In the genomic region with DNA sequence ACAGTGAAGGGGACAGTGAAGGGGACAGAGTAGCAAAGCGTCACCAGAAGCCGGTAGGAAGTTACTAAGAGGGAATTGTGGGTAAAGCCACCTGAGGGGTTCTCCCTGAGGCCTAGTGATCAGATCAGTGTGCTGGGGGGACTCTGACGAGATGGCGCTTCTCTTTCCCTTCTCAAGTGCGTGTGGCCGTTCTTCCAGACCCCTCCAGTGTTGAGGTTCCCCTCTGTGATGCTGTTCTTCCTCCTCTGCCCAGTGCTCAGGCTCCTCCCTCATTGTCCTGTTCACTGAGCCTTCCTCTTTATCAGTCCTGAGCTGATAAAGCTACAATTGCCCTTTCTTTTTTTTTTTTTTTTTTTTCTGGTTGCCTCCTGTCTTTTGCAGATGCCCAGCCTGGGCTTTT, we compare ENCODE assay signal across 22 mouse cellular contexts. TPM values are rescaled to one million over a fixed set of nuclear protein-coding genes. Genes with fewer than 3 reads are reported as not detected.
DNase-seq lines count a peak whose midpoint lies in the region; ATAC-seq and TF ChIP-seq lines count a peak whose summit lies in the region.
"Had no signal": no experiment of that assay in that cellular context is flagged by ENCODE, and none has a peak within 500 bp of the region (broad histone marks: within the 10 kb centered on the region; RNA-seq: fewer than 3 reads in every experiment).

No protein-coding gene starts in this region.

- H3K9me3 ChIP-seq in liver, embryonic 12.5 days (replicated peaks): no peaks in the 10 kb centered on the region
- no peaks in the 10 kb centered on the region for H3K9me3 ChIP-seq in G1E (replicated peaks)
- H3K9me3 ChIP-seq in liver, embryonic 14.5 days (ENCODE audit: control insufficient read depth, low read length): no peaks in the 10 kb centered on the region
- H3K9me3 ChIP-seq: embryonic facial prominence, embryonic 13.5 days; limb, embryonic 10.5 days; midbrain, embryonic 12.5 days had no signal

- H3K4me2 ChIP-seq in liver, embryonic 12.5 days: peak overlapping the region; percentile 86
- H3K4me2 ChIP-seq in liver, embryonic 14.5 days (ENCODE audit: low read depth): 0 out of 2 replicates have a peak overlapping the region, but pooled peaks have one; percentile 11

- 24% methylated on average over 6 of the region's 6 CpGs for WGBS in liver, embryonic 12.5 days (ENCODE audit: insufficient replicate concordance)
- 50% methylated on average over 6 of the region's 6 CpGs for WGBS in liver, embryonic 14.5 days (ENCODE audit: insufficient replicate concordance)

- no peak overlapping the region for H3K4me3 ChIP-seq in liver, embryonic 12.5 days
- peak overlapping the region; percentile 48; the same call in 1 of the 2 replicates for H3K4me3 ChIP-seq in G1E (ENCODE audit: low read depth, low read length)
- no peak overlapping the region for H3K4me3 ChIP-seq in liver, embryonic 14.5 days (ENCODE audit: insufficient read depth in 1 of 2, low read depth in 2 of 2, low read length in 2 of 2)
- H3K4me3 ChIP-seq: gastrocnemius, adult 2 months; midbrain, embryonic 12.5 days had no signal

- TF ChIP-seq CTCF in G1E (IDR thresholded peaks at IDR 0.05; ENCODE audit: low read depth, low read length): no peak
- no peak for TF ChIP-seq CTCF in liver, embryonic 14.5 days (IDR thresholded peaks at IDR 0.05; ENCODE audit: low read depth)

- DNase-seq in liver: no peak
- peak; percentile 11 for DNase-seq in A20 (ENCODE audit: low read depth, low spot score)
- peak; percentile 8 for DNase-seq in G1E (ENCODE audit: low spot score)
- no peak for DNase-seq in liver, embryonic 14.5 days (ENCODE audit: low read depth in 3 of 3, low spot score in 3 of 3)
- no peak for DNase-seq in layer of hippocampus, adult 8-10 months (ENCODE audit: low spot score in 2 of 2)
- DNase-seq in natural killer cell, adult 2 months (ENCODE audit: low spot score in 2 of 2): no peak
- DNase-seq in thymus, postnatal 36 days: no peak
- DNase-seq: adrenal gland, adult 2 months; cerebellum, adult 11-12 months; cerebellum, postnatal 14 days; gastrocnemius, adult 2 months; heart, postnatal 10 days; kidney, postnatal 36 days; layer of hippocampus, adult 9-11 months; lung, postnatal 14 days; thymus, postnatal 25 days had no signal

- peak overlapping the region; percentile 23; the same call in 1 of the 2 replicates for H3K9ac ChIP-seq in liver, embryonic 12.5 days
- no peak overlapping the region for H3K9ac ChIP-seq in liver, embryonic 14.5 days (replicated peaks)
- H3K9ac ChIP-seq: embryonic facial prominence, embryonic 13.5 days; midbrain, embryonic 12.5 days had no signal

- H3K4me1 ChIP-seq in liver, embryonic 12.5 days: peaks cover 37% of the 10 kb centered on the region
- H3K4me1 ChIP-seq in G1E (ENCODE audit: insufficient read depth, low read depth, low read length): peaks cover 27% of the 10 kb centered on the region
- H3K4me1 ChIP-seq in liver, embryonic 14.5 days (replicated peaks; ENCODE audit: control insufficient read depth in 2 of 2, insufficient read depth in 2 of 2, low read length in 1 of 2): peaks cover 10 to 15% of the 10 kb centered on the region in 2 experiments

- ATAC-seq in liver, embryonic 12.5 days: no peak
- ATAC-seq in G1E (ENCODE audit: extremely low read depth, insufficient number of reproducible peaks, low FRiP score, poor library complexity, severe bottlenecking): no peak
- no peak for ATAC-seq in liver, embryonic 14.5 days (ENCODE audit: insufficient read depth)
- ATAC-seq: inflammation-experienced regulatory T-cells, adult 6 months had no signal

- H3K27me3 ChIP-seq in liver, embryonic 12.5 days (replicated peaks): no peaks in the 10 kb centered on the region
- no peaks in the 10 kb centered on the region for H3K27me3 ChIP-seq in G1E (ENCODE audit: insufficient read depth, low read length)
- no peaks in the 10 kb centered on the region for H3K27me3 ChIP-seq in liver, embryonic 14.5 days (ENCODE audit: control insufficient read depth, insufficient read depth, low read length)
- H3K27me3 ChIP-seq: embryonic facial prominence, embryonic 13.5 days; midbrain, embryonic 12.5 days had no signal

- no peak for TF ChIP-seq EP300 in liver, embryonic 14.5 days (IDR thresholded peaks at IDR 0.05; ENCODE audit: low read depth)

- H3K36me3 ChIP-seq in liver, embryonic 12.5 days: peaks cover 32% of the 10 kb centered on the region
- peaks cover 50% of the 10 kb centered on the region for H3K36me3 ChIP-seq in G1E (replicated peaks)
- H3K36me3 ChIP-seq in liver, embryonic 14.5 days (replicated peaks; ENCODE audit: control insufficient read depth, insufficient read depth, low read depth): no peaks in the 10 kb centered on the region; the same call in 1 of the 2 replicates

- 0 out of 2 replicates have a peak overlapping the region, but pooled peaks have one; percentile 80 for H3K27ac ChIP-seq in liver, embryonic 12.5 days
- no peak overlapping the region for H3K27ac ChIP-seq in liver, embryonic 14.5 days
- H3K27ac ChIP-seq: embryonic facial prominence, embryonic 13.5 days; gastrocnemius, adult 2 months; limb, embryonic 10.5 days; midbrain, embryonic 12.5 days; stomach, postnatal 0 days had no signal

RNA-seq across cellular contexts. Expression of gene Vps35l, which starts 2.3 kb away (rescaled TPM):
- polyA plus RNA-seq in liver, embryonic 12.5 days (2016; fragmentation: Nextera tagmentation; extraction: Ambion mirVana): 45.7 and 49.6 TPM in 2 replicates
- total RNA-seq in G1E (2014; fragmentation: Nextera tagmentation) (47.6 and 76.5 TPM in 2 replicates), G1E (2017) (75.6 and 77.1 TPM in 2 replicates)
- polyA plus RNA-seq in G1E (2012): 10.4 and 30.1 TPM in 2 replicates
- polyA plus RNA-seq in liver, embryonic 14.5 days (2012; rRNA removed): 26.1 and 31.1 TPM in 2 replicates
- 32.0 and 33.2 TPM in 2 replicates for polyA plus RNA-seq in liver, embryonic 14.5 days (2014; fragmentation: Nextera tagmentation; extraction: Ambion mirVana)
- 10 to 100 TPM; 61.8 to 73.0 (median 69.1) TPM for total RNA-seq in layer of hippocampus, adult 8-10 months (2022)

RNA-seq across cellular contexts. Expression of gene Ccp110, which starts 29.9 kb away (rescaled TPM):
- polyA plus RNA-seq in liver, embryonic 12.5 days (2016; fragmentation: Nextera tagmentation; extraction: Ambion mirVana): 10.4 and 10.8 TPM in 2 replicates
- total RNA-seq in G1E (2014; fragmentation: Nextera tagmentation) (22.7 and 23.7 TPM in 2 replicates), G1E (2017) (19.4 and 25.5 TPM in 2 replicates)
- 0.91 and 0.99 TPM in 2 replicates for polyA plus RNA-seq in G1E (2012)
- polyA plus RNA-seq in liver, embryonic 14.5 days (2012; rRNA removed): 8.6 and 13.8 TPM in 2 replicates
- polyA plus RNA-seq in liver, embryonic 14.5 days (2014; fragmentation: Nextera tagmentation; extraction: Ambion mirVana): 4.2 and 5.2 TPM in 2 replicates
- total RNA-seq in layer of hippocampus, adult 8-10 months (2022): 10 to 100 TPM; 44.1 to 54.8 (median 47.9) TPM

RNA-seq across cellular contexts. Expression of gene Gde1, which starts 36.7 kb away (rescaled TPM):
- 45.7 and 51.8 TPM in 2 replicates for polyA plus RNA-seq in liver, embryonic 12.5 days (2016; fragmentation: Nextera tagmentation; extraction: Ambion mirVana)
- total RNA-seq in G1E (2014; fragmentation: Nextera tagmentation) (31.2 and 51.1 TPM in 2 replicates), G1E (2017) (42.0 and 43.1 TPM in 2 replicates)
- 19.8 and 23.1 TPM in 2 replicates for polyA plus RNA-seq in G1E (2012)
- polyA plus RNA-seq in liver, embryonic 14.5 days (2012; rRNA removed): 25.1 and 27.5 TPM in 2 replicates
- 46.3 and 46.9 TPM in 2 replicates for polyA plus RNA-seq in liver, embryonic 14.5 days (2014; fragmentation: Nextera tagmentation; extraction: Ambion mirVana)
- total RNA-seq in layer of hippocampus, adult 8-10 months (2022): 100 to 1,000 TPM; 199 to 203 (median 202) TPM

Comparison
In these comparisons a context has a peak if more than half of its experiments do, and no peak if none do; other contexts are left out.
1. DNase-seq: peak in A20 (single experiment) and G1E (single experiment); none in liver (single experiment), liver, embryonic 14.5 days (0 of 3), layer of hippocampus, adult 8-10 months (0 of 2), natural killer cell, adult 2 months (0 of 2) and thymus, postnatal 36 days (0 of 2).